Mouse (Mus musculus): ENCODE measurements at regions not wholly inside any gene's neighbourhood (a gene's known extent, or its start where the extent isn't known, plus 50 kb on each side); places are given as distances from the start of the nearest gene placed in this dataset.
A peak's percentile ranks its signal among the peaks of the same experiment; 100 is the strongest.

DNA sequence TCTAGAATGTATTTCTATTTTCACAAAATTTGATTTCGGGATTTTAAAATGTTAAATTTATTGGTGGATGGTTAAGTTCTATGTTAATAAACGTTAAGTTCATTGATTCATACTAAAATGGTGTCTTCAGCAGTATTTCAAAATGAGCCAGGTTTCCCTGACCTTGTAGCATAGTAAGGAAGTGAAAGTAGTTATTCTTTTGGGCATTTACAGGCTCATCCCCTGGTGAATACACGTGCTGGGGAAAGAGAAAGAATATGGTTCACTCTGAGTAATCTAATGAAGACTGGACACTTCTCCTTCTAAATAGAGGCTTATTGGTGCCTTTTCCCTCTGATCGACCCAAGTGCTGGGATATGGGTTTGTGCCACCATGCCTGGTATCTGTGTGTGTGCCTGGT lies 281.1 kb downstream of the Lipi start:
- DNase-seq (ENCODE audit: low spot score) = no peak

DNA sequence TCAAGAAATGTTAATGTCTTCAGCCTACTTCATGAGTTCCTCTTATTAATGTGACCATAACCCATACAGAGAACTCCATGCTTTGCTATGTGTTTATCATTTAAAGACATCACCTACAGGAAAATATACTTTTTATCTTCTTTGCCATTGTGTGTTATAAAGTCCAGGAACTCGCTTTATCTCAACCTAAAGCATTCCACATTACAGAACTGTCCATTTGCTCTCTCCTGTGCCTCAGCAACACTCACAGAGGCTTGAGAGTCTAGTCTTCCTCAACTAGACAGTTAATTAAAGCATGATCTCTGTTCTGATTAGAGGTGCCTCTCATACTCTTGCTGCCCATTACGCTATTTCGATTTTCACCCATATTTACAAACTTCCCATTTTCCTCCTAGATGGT lies 288.4 kb downstream of the Lipi start:
- DNase-seq (ENCODE audit: low spot score) = no peak

DNA sequence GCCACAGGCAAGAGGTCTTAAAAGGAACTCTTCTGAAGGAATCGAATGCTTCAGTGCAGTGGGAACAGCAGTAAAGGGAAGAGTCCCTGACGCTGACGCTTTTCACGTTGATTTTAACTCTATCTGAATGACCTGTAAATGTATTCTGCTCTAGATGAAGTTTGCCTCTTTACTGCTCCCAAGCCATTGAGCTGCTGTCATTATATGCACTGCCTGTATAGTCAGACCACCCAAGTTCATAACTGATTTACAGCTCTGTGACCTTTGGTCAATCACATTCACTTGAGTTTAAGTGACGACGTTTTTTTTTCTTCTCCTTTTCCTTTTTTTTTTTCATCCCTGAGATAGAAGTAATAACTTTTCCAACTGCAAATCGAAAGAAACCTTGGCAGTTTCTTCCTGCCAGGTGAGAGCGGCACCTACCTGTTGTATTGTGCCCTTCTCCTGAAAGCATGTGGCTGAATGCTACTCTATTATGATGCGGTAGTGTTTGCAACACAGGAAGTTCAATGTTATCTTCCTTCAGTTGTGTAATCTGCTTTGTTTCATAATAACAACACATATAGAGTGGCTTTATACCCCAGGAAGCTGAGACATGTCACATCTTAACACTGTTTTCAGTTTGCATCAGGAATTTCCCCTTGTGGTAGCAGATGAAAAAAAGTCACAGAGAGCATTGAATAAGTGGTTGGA lies 293.0 kb downstream of the Lipi start:
- no peak for DNase-seq (ENCODE audit: low spot score)

DNA sequence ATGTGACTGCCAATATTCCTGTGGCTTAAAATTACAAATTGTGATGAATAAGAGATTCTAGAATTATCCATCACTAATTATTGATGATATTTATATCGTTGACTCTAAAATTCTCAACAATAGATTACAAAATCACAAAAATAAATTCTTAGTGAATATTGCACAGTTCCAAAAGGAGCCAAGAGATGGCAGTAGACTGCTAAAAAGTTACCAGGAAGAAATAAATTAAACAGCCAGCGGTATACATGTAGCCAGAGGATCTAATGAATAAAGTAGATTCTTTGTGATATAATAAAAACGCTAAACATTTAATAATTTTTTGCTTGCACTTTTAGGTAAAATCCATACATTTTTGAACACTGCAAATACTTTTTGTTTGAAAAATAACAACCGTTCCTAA lies 294.7 kb downstream of the Lipi start:
- DNase-seq (ENCODE audit: low spot score) = no peak

DNA sequence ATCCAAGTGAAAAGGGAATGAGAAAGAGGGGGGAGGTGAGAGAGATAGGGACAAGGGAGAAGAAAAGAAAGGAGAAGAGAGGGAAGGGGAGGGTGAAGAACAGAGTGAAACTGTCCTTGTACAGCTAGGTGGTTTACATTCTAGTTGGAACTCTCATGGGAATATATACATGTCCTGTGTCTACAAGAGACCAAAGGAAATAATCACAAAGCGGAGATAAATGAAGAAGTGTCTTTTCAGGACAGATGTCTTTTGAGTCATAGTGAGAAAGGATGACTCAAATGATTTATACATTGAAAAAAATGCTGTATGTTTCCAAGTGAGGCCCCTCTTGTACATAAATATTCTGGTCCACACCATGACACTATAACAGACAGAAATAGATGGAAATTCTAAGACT lies 298.7 kb downstream of the Lipi start:
- DNase-seq (ENCODE audit: low spot score) = no peak

DNA sequence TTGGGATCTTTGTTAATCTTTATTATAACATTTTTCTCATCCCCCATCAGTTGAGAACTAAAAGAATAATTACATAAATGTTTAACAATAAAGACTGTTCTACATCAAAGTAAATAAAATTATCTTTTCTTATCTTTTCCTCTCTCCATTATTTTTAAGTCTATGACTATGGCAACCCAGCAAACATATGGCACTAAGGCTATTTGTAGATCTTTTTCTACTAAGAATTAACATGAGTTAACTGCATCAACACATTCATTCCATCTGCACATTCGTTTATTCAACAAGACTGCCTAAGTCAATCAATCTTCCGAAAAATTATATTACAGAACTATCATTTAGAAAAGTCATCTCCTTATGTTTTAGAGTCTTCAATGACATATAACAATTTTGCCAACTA lies 300.1 kb downstream of the Lipi start:
- DNase-seq (ENCODE audit: low spot score) = no peak

DNA sequence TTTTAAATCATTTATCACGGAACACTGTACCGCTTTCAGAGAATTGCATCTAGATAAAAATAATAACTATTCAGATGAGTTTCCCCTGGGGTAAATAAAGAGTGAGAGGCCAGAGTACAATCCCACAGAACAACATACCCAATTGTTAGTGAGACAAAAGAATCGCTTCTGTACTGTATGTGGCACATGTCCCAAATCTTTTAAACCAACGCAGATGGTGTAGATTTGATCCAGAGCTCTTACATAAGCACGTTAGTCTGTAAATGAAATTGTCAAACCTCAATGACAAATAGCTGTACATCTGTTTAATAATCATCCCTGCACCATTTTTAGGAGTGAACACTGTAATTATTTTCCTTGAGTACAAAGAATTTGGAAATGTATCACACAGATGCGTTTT lies 322.0 kb downstream of the Lipi start:
- DNase-seq (ENCODE audit: low spot score) = no peak

DNA sequence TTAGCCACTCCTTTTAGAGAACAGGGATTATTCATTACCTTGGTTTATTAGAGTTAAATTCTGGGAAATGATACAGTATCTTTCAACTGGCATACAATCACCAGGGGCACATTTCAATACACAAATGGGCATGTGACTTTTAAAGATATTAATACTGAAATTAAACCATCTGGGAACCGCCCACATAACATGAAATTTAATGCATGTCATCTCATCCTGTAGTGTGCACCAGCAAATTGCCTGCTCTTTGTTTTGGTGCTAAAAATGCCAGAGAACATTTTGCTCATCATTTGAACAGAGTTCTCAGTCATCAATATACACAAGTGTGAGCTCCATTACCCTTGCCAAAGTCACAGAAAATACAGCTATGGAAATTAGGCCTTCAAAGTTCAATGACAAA lies 330.9 kb downstream of the Lipi start:
- DNase-seq (ENCODE audit: low spot score) = no peak

DNA sequence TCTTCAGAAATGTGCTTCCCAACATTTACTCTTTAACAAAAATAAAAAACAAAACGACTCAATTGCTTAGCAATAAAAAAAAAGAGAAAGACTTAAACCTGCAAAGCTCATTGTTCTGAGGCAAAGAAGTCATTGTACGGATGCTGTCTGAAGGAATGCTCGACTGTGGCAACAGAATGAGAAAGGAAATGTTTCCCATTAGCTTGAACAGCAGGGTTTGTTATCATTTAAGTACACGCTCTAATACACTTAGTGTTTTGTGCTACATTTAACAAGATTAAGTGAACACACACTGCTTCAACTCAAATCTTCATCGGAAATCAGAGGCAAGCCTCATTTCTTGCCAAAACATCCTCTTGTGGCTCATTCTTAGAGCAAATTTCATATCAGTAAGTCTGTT lies 336.7 kb downstream of the Lipi start:
- DNase-seq (ENCODE audit: low spot score) = no peak

DNA sequence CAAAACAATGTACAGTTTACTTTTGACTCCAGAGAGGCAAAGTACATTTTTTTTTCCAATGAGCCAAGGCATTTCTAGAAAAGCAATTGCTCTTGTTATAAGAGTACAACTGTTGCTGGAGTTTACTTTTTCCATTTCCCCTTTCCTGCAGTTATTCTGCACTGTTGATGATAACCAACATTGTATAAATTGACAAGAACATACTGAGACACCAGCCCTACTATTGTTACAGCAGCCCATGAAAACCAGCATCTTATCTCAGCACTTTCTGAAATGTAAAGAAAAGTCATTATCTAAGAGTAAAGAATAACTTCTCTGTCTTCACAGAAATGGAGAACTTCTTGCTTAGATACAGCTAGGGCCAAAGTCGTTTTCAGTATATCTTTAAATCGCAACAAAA lies 345.5 kb downstream of the Lipi start:
- DNase-seq (ENCODE audit: low spot score) = no peak

DNA sequence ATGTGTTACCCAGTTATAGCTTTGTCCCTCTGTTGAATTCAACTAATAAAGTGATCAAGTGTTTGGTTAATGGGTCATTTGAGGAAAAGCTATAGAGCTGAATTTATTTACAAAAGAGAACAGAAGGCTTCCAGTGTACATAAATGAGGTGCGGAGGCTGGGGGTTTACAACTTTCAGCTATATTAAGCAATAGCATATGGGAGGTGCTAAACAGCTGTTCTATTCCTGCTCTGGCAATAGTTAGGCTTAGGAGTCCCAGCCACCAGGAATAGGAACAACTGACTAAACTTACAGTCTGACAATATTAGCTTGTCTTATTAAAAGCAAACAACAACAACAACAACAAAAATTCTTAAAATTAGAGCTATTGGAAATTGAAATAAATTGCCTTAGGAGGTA lies 353.7 kb downstream of the Lipi start:
- DNase-seq (ENCODE audit: low spot score) = no peak

DNA sequence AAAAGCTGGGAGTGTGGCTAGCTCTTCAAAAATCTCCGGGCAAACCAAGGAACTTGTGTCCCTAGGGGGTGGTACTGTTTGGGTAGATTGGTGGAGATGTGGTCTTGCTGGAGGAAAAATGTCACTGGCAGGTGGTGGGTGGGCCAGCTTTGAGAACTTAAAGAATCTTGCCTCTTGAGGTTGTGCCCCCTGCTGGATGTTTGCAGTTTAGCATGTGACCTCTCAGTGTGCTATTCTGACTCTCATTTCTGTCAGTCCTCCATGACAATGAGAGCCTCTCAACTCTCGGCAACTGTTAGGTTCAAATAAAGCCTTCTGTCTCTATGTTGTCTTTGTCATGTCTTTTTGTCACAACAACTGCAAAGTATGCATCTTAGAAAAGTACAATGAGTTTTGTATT lies 392.5 kb downstream of the Lipi start:
- DNase-seq (ENCODE audit: low spot score) = peak; percentile 41

DNA sequence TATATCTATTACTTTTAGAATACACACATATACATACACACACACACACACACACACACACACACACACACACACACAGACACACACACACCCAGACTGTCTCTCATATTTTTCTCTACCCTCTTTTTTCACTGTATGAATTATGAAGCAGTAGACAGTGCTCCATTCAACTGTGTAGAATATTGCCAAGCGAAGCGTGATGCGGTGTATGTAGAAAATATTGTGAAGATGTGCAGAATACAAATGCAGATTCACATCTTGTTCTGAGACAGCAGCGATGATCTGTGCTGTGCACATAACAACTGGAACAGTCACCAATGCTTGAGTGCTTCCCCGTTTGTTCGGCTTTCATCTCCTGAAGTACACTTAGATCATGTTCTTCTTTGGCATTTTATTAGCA lies 395.5 kb downstream of the Lipi start:
- DNase-seq (ENCODE audit: low spot score) = no peak

DNA sequence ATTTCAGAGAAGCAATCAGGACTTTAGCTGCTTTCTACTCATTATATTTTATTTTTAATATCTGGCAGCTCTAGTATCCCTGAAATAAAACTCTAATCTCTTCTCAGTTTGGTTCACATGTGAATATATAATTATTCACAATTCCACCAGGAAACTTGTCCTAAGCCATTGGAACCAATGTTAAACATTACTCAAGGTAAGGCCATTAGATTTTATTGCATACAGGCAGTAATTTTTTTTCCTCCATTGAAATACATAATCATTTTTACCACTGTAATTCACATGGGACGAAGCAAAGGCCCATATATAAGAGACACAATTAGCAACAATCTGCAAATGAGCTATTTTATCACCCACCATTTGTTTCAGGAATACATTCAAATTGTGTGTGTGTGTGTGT lies 419.8 kb downstream of the Lipi start:
- no peak for DNase-seq (ENCODE audit: low spot score)

DNA sequence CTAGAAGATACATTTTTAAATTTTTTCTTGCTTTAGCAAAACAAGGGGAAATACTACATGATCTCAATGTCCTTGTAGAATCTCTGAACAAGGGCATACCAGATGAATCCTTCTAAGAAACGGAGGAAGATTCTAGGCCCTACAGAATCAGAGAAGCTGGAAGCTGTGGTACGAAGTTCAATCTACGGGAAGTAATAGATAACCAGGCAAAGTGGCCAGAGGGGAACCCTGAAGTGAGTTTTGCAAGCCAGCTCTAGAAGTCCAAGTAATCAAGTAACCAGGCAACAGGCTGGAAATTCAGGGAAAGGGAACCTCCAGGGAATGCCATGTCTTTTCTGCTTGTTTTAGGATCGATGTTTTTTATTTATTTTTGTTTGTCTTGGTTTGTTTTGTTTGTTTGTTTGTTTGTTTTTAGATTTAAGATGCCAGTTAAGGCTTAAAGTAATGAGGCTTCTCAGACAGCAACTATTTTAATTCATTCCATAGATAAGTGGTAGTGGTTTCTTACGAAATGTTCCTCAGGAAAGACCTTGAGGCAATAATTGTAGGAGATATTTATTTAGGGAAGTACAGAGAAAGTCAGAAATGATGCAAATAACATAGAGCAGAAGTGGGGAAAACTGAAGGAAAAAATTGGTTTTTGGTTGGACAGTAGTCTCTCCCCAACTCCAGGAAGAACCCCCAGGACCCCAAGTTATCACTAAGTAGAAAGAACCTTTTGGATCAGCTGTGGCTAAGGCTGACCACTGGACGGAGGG lies 420.7 kb downstream of the Lipi start:
- no peak for DNase-seq (ENCODE audit: low spot score)

DNA sequence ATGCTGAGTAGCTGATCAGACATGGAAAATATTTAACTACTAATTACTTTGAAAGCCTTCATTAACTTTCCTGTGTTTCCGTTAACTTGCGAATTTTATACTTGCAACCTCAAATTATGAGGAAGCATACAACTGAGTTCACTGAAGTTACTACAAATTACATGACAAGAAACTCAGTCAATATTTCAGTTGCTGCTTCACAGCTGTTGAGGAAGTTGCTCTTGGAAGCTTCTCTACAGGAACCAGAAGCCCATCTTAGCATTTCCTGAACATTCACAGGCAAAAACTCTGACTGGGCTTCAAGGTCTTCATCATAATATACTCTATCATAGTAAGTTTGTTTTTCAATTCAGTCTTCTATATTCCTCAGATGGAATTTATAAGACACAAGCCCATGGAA lies 426.1 kb downstream of the Lipi start:
- DNase-seq (ENCODE audit: low spot score) = no peak

DNA sequence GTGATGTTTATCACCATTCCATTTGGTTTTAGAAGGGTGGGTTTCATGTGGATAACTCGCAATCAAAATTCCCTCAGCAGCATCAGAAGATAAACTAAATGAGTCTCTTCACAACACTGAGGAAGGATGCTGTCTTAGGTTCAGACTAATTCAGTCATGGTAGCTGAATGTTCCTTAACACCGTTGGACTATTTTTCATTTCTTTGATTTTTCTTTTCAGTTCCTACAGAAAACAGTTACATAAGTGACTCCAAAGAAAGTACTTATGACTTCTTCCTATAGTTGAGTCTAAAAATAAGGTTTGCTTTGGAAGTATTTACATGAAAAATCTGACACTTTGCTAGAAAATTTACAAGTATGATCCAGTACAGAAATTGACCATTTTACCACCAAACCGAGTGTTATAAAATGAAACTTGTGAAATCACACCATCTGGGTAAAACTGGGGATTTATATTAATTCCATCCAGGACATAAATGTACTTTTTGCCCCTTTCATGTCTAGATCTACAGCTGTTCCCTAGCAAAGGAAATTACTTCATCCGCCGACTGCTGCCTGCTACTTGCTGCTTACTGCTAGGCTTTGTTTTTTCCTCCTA lies 430.3 kb downstream of the Lipi start:
- no peak for DNase-seq (ENCODE audit: low spot score)
